Mouse (Mus musculus) cerebellum, adult 2 months (tissue): ENCODE measurements around the gene Bmpr1a.
A peak's percentile ranks its signal among the peaks of the same experiment; 100 is the strongest.

Experiments
- CTCF ChIP-seq: fragments of 200-500 bp; IDR thresholded peaks from 2 replicates; pipeline ENCODE4 v1.5.1; 2011; ENCODE audit warnings: low read depth, mild to moderate bottlenecking, control low read depth, low read length, moderate library complexity, borderline replicate concordance; ENCODE audit not compliant: insufficient read depth
- POLR2A ChIP-seq: fragments of 200-500 bp; IDR thresholded peaks from 2 replicates; pipeline ENCODE4 v1.6.1; 2011; ENCODE audit warnings: low read length, control low read depth, borderline replicate concordance; ENCODE audit not compliant: insufficient read depth

DNA sequence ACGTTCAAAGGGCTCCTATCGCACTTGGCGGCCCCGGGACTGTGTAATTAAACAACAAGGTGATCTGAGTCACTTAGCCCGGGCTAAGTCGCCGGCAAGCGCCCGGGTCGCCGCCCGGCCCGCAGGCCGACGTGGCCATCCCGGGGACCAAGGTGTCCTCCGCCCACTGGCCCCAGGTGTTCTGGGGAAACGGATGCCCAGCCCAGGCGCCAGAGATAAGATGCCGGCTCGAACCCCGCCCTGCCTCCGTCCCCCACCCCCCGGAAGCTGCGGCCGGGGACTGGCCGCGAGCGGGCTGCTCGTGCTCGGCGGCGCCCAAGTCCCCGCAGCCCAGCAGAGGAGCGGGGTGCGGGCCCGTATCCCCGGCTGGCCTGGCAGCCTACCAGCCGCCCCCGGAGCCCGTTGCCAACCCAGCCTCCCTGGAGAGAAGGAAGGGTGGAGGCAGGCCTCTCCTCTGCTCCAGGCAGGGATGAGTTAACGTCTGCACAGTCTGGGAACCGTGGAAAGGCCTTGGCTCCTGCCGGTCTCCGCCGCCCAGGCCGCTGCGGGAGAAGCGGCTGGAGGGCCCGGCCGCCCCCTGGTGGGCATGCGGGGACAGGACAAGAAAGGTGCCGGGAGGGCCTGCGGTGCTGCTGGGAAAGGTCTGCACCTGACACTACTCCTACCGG is 46.0 kb upstream of the Bmpr1a start:
- TF ChIP-seq CTCF (peak; percentile 67), POLR2A (no peak)
